Mouse (Mus musculus) neutrophil, adult 5-6 weeks (primary cell): ENCODE results near the gene Slc39a7. TPM values are rescaled to one million over a fixed set of nuclear protein-coding genes. Genes with fewer than 3 reads are reported as not detected.
A peak's percentile ranks its signal among the peaks of the same experiment; 100 is the strongest.
"Not testable (repeated sequence)": the region's sequence is repeated elsewhere in the genome, so short reads cannot be mapped to it uniquely, and the experiment has no call there.

ENCODE experiments used
- ATAC-seq: fragments of 151-379, 151-347 bp; 2 replicates; pipeline ENCODE4 v1.8.0; 2017; ENCODE audit warnings: mild to moderate bottlenecking, moderate TSS enrichment; ENCODE audit not compliant: insufficient number of reproducible peaks, poor library complexity, low FRiP score, severe bottlenecking; ENCODE audit errors: extremely low read depth
- total RNA-seq: library from RNA; stranded (forward); fragments of 200-1000 nt; gene quantifications from 2 replicates; pipeline ENCODE4 v1.2.3, GENCODE M21; 2017

The Slc39a7 gene
- total RNA-seq, 1 experiment from 2014 or later, result 65.5 TPM

GRCm38 (mm10) chr17:34013436-34013835 lies 18.0 kb downstream of the Slc39a7 start:
- ATAC-seq, result no peak

- ATAC-seq, result no peak
These were observed 21.3 kb downstream of the Slc39a7 start for GRCm38 (mm10) chr17:34010156-34010555.

GRCm38 (mm10) chr17:34006570-34006969 lies 24.9 kb downstream of the Slc39a7 start:
- ATAC-seq, result no peak

GRCm38 (mm10) chr17:34003426-34003825 lies 28.1 kb downstream of the Slc39a7 start:
- ATAC-seq, result no peak

- not testable (repeated sequence) for ATAC-seq
These were observed 30.7 kb downstream of the Slc39a7 start for GRCm38 (mm10) chr17:34000796-34001195.

GRCm38 (mm10) chr17:34000150-34000537 lies 31.3 kb downstream of the Slc39a7 start, which contains the start of gene H2-K1:
H2-K1 (minus strand) TSS chr17:34000347.
- ATAC-seq, result peak; percentile 97

GRCm38 (mm10) chr17:33999341-34000149 lies 31.9 kb downstream of the Slc39a7 start:
- no peak for ATAC-seq

- ATAC-seq, result not testable (repeated sequence)
These were observed 32.8 kb downstream of the Slc39a7 start for GRCm38 (mm10) chr17:33998697-33999096.

GRCm38 (mm10) chr17:33997025-33997424 lies 34.5 kb downstream of the Slc39a7 start:
- not testable (repeated sequence) for ATAC-seq

- ATAC-seq, result no peak
These were observed 35.8 kb downstream of the Slc39a7 start for GRCm38 (mm10) chr17:33995651-33996050.

GRCm38 (mm10) chr17:33994959-33995358 lies 36.5 kb downstream of the Slc39a7 start:
- no peak for ATAC-seq

- ATAC-seq, result peak; percentile 71
These were observed 39.5 kb downstream of the Slc39a7 start for GRCm38 (mm10) chr17:33991788-33992664.

- not testable (repeated sequence) for ATAC-seq
These were observed 49.3 kb downstream of the Slc39a7 start for GRCm38 (mm10) chr17:33982136-33982535.

- ATAC-seq, result peak; percentile 62
These were observed 50.1 kb downstream of the Slc39a7 start for GRCm38 (mm10) chr17:33981192-33981909.

- ATAC-seq, result no peak
These were observed 51.1 kb downstream of the Slc39a7 start for GRCm38 (mm10) chr17:33980181-33981035.

GRCm38 (mm10) chr17:33979512-33980050 lies 51.9 kb downstream of the Slc39a7 start:
- ATAC-seq, result no peak

GRCm38 (mm10) chr17:33978631-33979031 lies 52.9 kb downstream of the Slc39a7 start:
- ATAC-seq, result peak; percentile 94
